Mouse (Mus musculus) CD4-positive naive resting alpha-beta T cell, adult 76 days (primary cell): ENCODE data around the gene Svbp. TPM values are rescaled to one million over a fixed set of nuclear protein-coding genes. Genes with fewer than 3 reads are reported as not detected.

Source experiments
- total RNA-seq: library from RNA; stranded (reverse); gene quantifications from one replicate; pipeline ENCODE4 v1.2.4, GENCODE M21; 2023

Gene Svbp
- 16.6 TPM for total RNA-seq

GRCm38 (mm10) chr4:119194909-119195581, at the start of gene Svbp:
Gene Svbp (plus strand): TSS chr4:119195306.

GRCm38 (mm10) chr4:119173851-119174453, 21.2 kb upstream of the Svbp start, which contains the start of gene Zfp691:
Gene Zfp691 (minus strand): TSS chr4:119174195.

GRCm38 (mm10) chr4:119189864-119190263, 5.2 kb upstream of the Svbp start, which contains the start of gene Ermap:
Gene Ermap (minus strand): TSS chr4:119190011.

GRCm38 (mm10) chr4:119218169-119218568, 23.1 kb downstream of the Svbp start, which contains the start of gene Tmem269:
Gene Tmem269 (minus strand): TSS chr4:119218217.

GRCm38 (mm10) chr4:119232410-119233255, 37.5 kb downstream of the Svbp start, which contains the start of the genes AU022252 and P3h1:
Gene AU022252 (minus strand): TSS chr4:119232712.
Gene P3h1 (plus strand): TSS chr4:119232915.

Other genes with a start within 250 kb of the Svbp start
- not detected for gene Lao1, start 233.7 kb upstream of the Svbp start, total RNA-seq
- 41.3 TPM for gene Slc2a1, start 86.6 kb upstream of the Svbp start, total RNA-seq
- 4.4 TPM for gene Zfp691, start 21.1 kb upstream of the Svbp start, total RNA-seq
- 3.5 TPM for gene Ermap, start 5.3 kb upstream of the Svbp start, total RNA-seq
- gene Tmem269, start 22.9 kb downstream of the Svbp start, total RNA-seq = not detected
- gene AU022252, start 37.4 kb downstream of the Svbp start, total RNA-seq = 8.1 TPM
- 3.7 TPM for gene P3h1, start 37.6 kb downstream of the Svbp start, total RNA-seq
- not detected for gene Cldn19, start 60.1 kb downstream of the Svbp start, total RNA-seq
- gene Ybx1, start 99.3 kb downstream of the Svbp start, total RNA-seq = 337 TPM
- 22.0 TPM for gene Ppih, start 125.2 kb downstream of the Svbp start, total RNA-seq
- 4.3 TPM for gene Ccdc30, start 220.2 kb downstream of the Svbp start, total RNA-seq
- gene Ppcs, start 227.1 kb downstream of the Svbp start, total RNA-seq = 7.0 TPM
- gene Zmynd12, start 227.5 kb downstream of the Svbp start, total RNA-seq = 0.38 TPM